Mouse (Mus musculus): Measurements from ENCODE around the gene Ndufs7.
A peak's percentile ranks its signal among the peaks of the same experiment; 100 is the strongest.

Ndufs7 gene

GRCm38 (mm10) chr10:80288097-80288496, 39.2 kb downstream of the Ndufs7 start:
- no peak for ATAC-seq (ENCODE audit: insufficient number of reproducible peaks, low FRiP score, low TSS enrichment)

- ATAC-seq (ENCODE audit: insufficient number of reproducible peaks, low FRiP score, low TSS enrichment), result no peak
Measured at GRCm38 (mm10) chr10:80288657-80289056, 39.7 kb downstream of the Ndufs7 start.

- ATAC-seq (ENCODE audit: insufficient number of reproducible peaks, low FRiP score, low TSS enrichment), result peak; percentile 62; the same call in 1 of the 2 replicates
Measured at GRCm38 (mm10) chr10:80292251-80293146, 43.6 kb downstream of the Ndufs7 start, which contains the start of gene Rps15. Rps15 (plus strand) TSS chr10:80292453.

- ATAC-seq (ENCODE audit: insufficient number of reproducible peaks, low FRiP score, low TSS enrichment), result no peak
Measured at GRCm38 (mm10) chr10:80293325-80293724, 44.4 kb downstream of the Ndufs7 start.

GRCm38 (mm10) chr10:80294311-80294710, 45.4 kb downstream of the Ndufs7 start:
- no peak for ATAC-seq (ENCODE audit: insufficient number of reproducible peaks, low FRiP score, low TSS enrichment)

GRCm38 (mm10) chr10:80294788-80295303, 45.9 kb downstream of the Ndufs7 start:
- ATAC-seq (ENCODE audit: insufficient number of reproducible peaks, low FRiP score, low TSS enrichment), result no peak

- peak; percentile 14; the same call in 1 of the 2 replicates for ATAC-seq (ENCODE audit: insufficient number of reproducible peaks, low FRiP score, low TSS enrichment)
Measured at GRCm38 (mm10) chr10:80295618-80296425, 46.9 kb downstream of the Ndufs7 start, which contains the start of gene Apc2. Apc2 (plus strand) TSS chr10:80295977.

GRCm38 (mm10) chr10:80296824-80297223, 47.9 kb downstream of the Ndufs7 start:
- ATAC-seq (ENCODE audit: insufficient number of reproducible peaks, low FRiP score, low TSS enrichment), result no peak

- ATAC-seq (ENCODE audit: insufficient number of reproducible peaks, low FRiP score, low TSS enrichment), result no peak
Measured at GRCm38 (mm10) chr10:80297526-80298133, 48.7 kb downstream of the Ndufs7 start.

- peak; percentile 83 for ATAC-seq (ENCODE audit: insufficient number of reproducible peaks, low FRiP score, low TSS enrichment)
Measured at GRCm38 (mm10) chr10:80298571-80299281, 49.8 kb downstream of the Ndufs7 start.

- no peak for ATAC-seq (ENCODE audit: insufficient number of reproducible peaks, low FRiP score, low TSS enrichment)
Measured at GRCm38 (mm10) chr10:80299301-80299700, 50.4 kb downstream of the Ndufs7 start.

GRCm38 (mm10) chr10:80299824-80300223, 50.9 kb downstream of the Ndufs7 start:
- no peak for ATAC-seq (ENCODE audit: insufficient number of reproducible peaks, low FRiP score, low TSS enrichment)

- no peak for ATAC-seq (ENCODE audit: insufficient number of reproducible peaks, low FRiP score, low TSS enrichment)
Measured at GRCm38 (mm10) chr10:80300672-80301181, 51.8 kb downstream of the Ndufs7 start.

- no peak for ATAC-seq (ENCODE audit: insufficient number of reproducible peaks, low FRiP score, low TSS enrichment)
Measured at GRCm38 (mm10) chr10:80301256-80302081, 52.5 kb downstream of the Ndufs7 start.

- no peak for ATAC-seq (ENCODE audit: insufficient number of reproducible peaks, low FRiP score, low TSS enrichment)
Measured at GRCm38 (mm10) chr10:80302082-80302355, 53.1 kb downstream of the Ndufs7 start.

GRCm38 (mm10) chr10:80302471-80302881, 53.6 kb downstream of the Ndufs7 start:
- no peak; the same call in 1 of the 2 replicates for ATAC-seq (ENCODE audit: insufficient number of reproducible peaks, low FRiP score, low TSS enrichment)

GRCm38 (mm10) chr10:80304458-80304857, 55.5 kb downstream of the Ndufs7 start:
- ATAC-seq (ENCODE audit: insufficient number of reproducible peaks, low FRiP score, low TSS enrichment), result no peak

- ATAC-seq (ENCODE audit: insufficient number of reproducible peaks, low FRiP score, low TSS enrichment), result no peak
Measured at GRCm38 (mm10) chr10:80304862-80305261, 55.9 kb downstream of the Ndufs7 start.
